Mouse (Mus musculus): ENCODE measurements around the gene Olfr120. TPM values are rescaled to one million over a fixed set of nuclear protein-coding genes. Genes with fewer than 3 reads are reported as not detected.
"Not testable (repeated sequence)": the region's sequence is repeated elsewhere in the genome, so short reads cannot be mapped to it uniquely, and the experiment has no call there.

Gene Olfr120
- not detected in 2 replicates for polyA plus RNA-seq (2012)

GRCm38 (mm10) chr17:37721508-37721907, at the start of gene Olfr120:
Olfr120 (plus strand) TSS chr17:37721808.
- TF ChIP-seq GATA1 (IDR thresholded peaks at IDR 0.05; ENCODE audit: low read length) = no peak

- not testable (repeated sequence) for TF ChIP-seq GATA1 (IDR thresholded peaks at IDR 0.05; ENCODE audit: low read length)
These were observed 25.3 kb upstream of the Olfr120 start, which contains the start of gene Olfr119 for GRCm38 (mm10) chr17:37696264-37696663. Olfr119 (plus strand) TSS chr17:37696564.

GRCm38 (mm10) chr17:37738070-37738469, 16.5 kb downstream of the Olfr120 start:
- no peak for TF ChIP-seq GATA1 (IDR thresholded peaks at IDR 0.05; ENCODE audit: low read length)

- TF ChIP-seq GATA1 (IDR thresholded peaks at IDR 0.05; ENCODE audit: low read length) = no peak
These were observed 46.7 kb downstream of the Olfr120 start, which contains the start of gene Olfr122 for GRCm38 (mm10) chr17:37768307-37768706. Olfr122 (plus strand) TSS chr17:37768607.

Other genes starting within 250 kb of the Olfr120 start
- not detected in 2 replicates for gene H2-M2, start 238.3 kb upstream of the Olfr120 start, polyA plus RNA-seq (2012)
- gene Olfr110, start 229.3 kb upstream of the Olfr120 start, polyA plus RNA-seq (2012) = not detected in 2 replicates
- gene Olfr111, start 213.8 kb upstream of the Olfr120 start, polyA plus RNA-seq (2012) = not detected in 2 replicates
- gene Olfr112, start 152.4 kb upstream of the Olfr120 start, polyA plus RNA-seq (2012) = not detected in 2 replicates
- gene Olfr113, start 144.1 kb upstream of the Olfr120 start, polyA plus RNA-seq (2012) = not detected in 2 replicates
- gene Olfr114, start 129.1 kb upstream of the Olfr120 start, polyA plus RNA-seq (2012) = not detected in 2 replicates
- not detected in 2 replicates for gene Olfr115, start 94.7 kb upstream of the Olfr120 start, polyA plus RNA-seq (2012)
- not detected in 2 replicates for gene Olfr116, start 94.6 kb upstream of the Olfr120 start, polyA plus RNA-seq (2012)
- not detected in 2 replicates for gene Olfr117, start 58.0 kb upstream of the Olfr120 start, polyA plus RNA-seq (2012)
- gene Olfr118, start 54.8 kb upstream of the Olfr120 start, polyA plus RNA-seq (2012) = not detected in 2 replicates
- gene Olfr119, start 25.2 kb upstream of the Olfr120 start, polyA plus RNA-seq (2012) = not detected in 2 replicates
- not detected in 2 replicates for gene Olfr121, start 27.0 kb downstream of the Olfr120 start, polyA plus RNA-seq (2012)
- gene Olfr122, start 46.8 kb downstream of the Olfr120 start, polyA plus RNA-seq (2012) = not detected in 2 replicates
- gene Olfr123, start 71.7 kb downstream of the Olfr120 start, polyA plus RNA-seq (2012) = not detected in 2 replicates
- gene Olfr124, start 78.1 kb downstream of the Olfr120 start, polyA plus RNA-seq (2012) = not detected in 2 replicates
- not detected in 2 replicates for gene Olfr125, start 111.1 kb downstream of the Olfr120 start, polyA plus RNA-seq (2012)
- not detected in 2 replicates for gene Olfr126, start 125.7 kb downstream of the Olfr120 start, polyA plus RNA-seq (2012)
- not detected in 2 replicates for gene Olfr127, start 178.6 kb downstream of the Olfr120 start, polyA plus RNA-seq (2012)
- gene Olfr128, start 198.7 kb downstream of the Olfr120 start, polyA plus RNA-seq (2012) = not detected in 2 replicates
- gene Olfr761, start 231.3 kb downstream of the Olfr120 start, polyA plus RNA-seq (2012) = not detected in 2 replicates

Data from G1E-ER4 (cell line).